Mouse (Mus musculus) MEL (cell line): ENCODE results near the gene Ddn. TPM values are rescaled to one million over a fixed set of nuclear protein-coding genes. Genes with fewer than 3 reads are reported as not detected.

ENCODE experiments used
- DNase-seq: peaks from one replicate; pipeline ENCODE4 v3.0.0; 2011; ENCODE audit warnings: low read depth, low spot score
- H3K27ac ChIP-seq: 2 replicates; pipeline ENCODE4 v1.5.1; 2012; ENCODE audit warnings: low read depth, mild to moderate bottlenecking, control low read depth, low read length, moderate library complexity; ENCODE audit not compliant: control insufficient read depth
- H3K27me3 ChIP-seq, 2 experiments: fragments of 150-350 bp in 1 of 2; sonication (generic) in 1 of 2; 2 replicates each; pipeline ENCODE4 v1.6.1; 2012; ENCODE audit warnings: low read length in 2 of 2, mild to moderate bottlenecking in 2 of 2, improper control_type of control experiment in 1 of 2, moderate library complexity in 1 of 2; ENCODE audit not compliant: insufficient read depth in 2 of 2, control insufficient read depth in 1 of 2
- H3K36me3 ChIP-seq, 2 experiments: 2 replicates each; pipeline ENCODE4 v1.6.1; 2012 to 2014; ENCODE audit warnings: low read length in 2 of 2, improper control_type of control experiment in 1 of 2, inconsistent platforms in 1 of 2, mild to moderate bottlenecking in 1 of 2; ENCODE audit not compliant: insufficient read depth in 2 of 2, control insufficient read depth in 1 of 2
- H3K4me1 ChIP-seq, 2 experiments: fragments of 150-350 bp in 1 of 2; sonication (generic) in 1 of 2; 2 replicates each; pipeline ENCODE4 v1.6.1; 2012; ENCODE audit warnings: low read length in 2 of 2, improper control_type of control experiment in 1 of 2, mild to moderate bottlenecking in 1 of 2; ENCODE audit not compliant: insufficient read depth in 2 of 2, control insufficient read depth in 1 of 2
- H3K4me3 ChIP-seq, 2 experiments: fragments of 150-350 bp in 1 of 2; sonication (generic) in 1 of 2; 2 replicates each; pipeline ENCODE4 v1.5.1; 2012; ENCODE audit warnings: low read depth in 2 of 2, low read length in 2 of 2, mild to moderate bottlenecking in 2 of 2, moderate library complexity in 2 of 2, control low read depth in 1 of 2, improper control_type of control experiment in 1 of 2; ENCODE audit not compliant: control insufficient read depth in 1 of 2, insufficient read depth in 1 of 2
- H3K79me2 ChIP-seq: 2 replicates; pipeline ENCODE4 v1.6.1; 2012; ENCODE audit warnings: mild to moderate bottlenecking, low read length, moderate library complexity; ENCODE audit not compliant: control insufficient read depth, poor library complexity, insufficient read depth
- H3K9ac ChIP-seq: 2 replicates; pipeline ENCODE4 v1.6.1; 2012; ENCODE audit warnings: low read depth, mild to moderate bottlenecking, control low read depth, low read length, moderate library complexity; ENCODE audit not compliant: control insufficient read depth, poor library complexity, severe bottlenecking
- H3K9me3 ChIP-seq: fragments of 150-350 bp; sonication (generic); replicated peaks from 2 replicates; pipeline ENCODE4 v1.6.1; 2012; ENCODE audit warnings: mild to moderate bottlenecking, low read length, improper control_type of control experiment, moderate library complexity; ENCODE audit not compliant: insufficient read depth
- BHLHE40 ChIP-seq: IDR thresholded peaks from 2 replicates; pipeline ENCODE4 v1.6.1; 2012; ENCODE audit warnings: low read depth, mild to moderate bottlenecking, inconsistent platforms, low read length, improper control_type of control experiment, borderline replicate concordance
- CTCF ChIP-seq, 3 experiments: IDR thresholded peaks in 2 of 3; conservative IDR thresholded peaks in 1 of 3; 2 replicates each; pipeline ENCODE4 v1.5.1; 2011 to 2012; ENCODE audit warnings: low read length in 3 of 3, low read depth in 2 of 3, mild to moderate bottlenecking in 2 of 3, improper control_type of control experiment in 1 of 3, inconsistent platforms in 1 of 3, mixed read lengths in 1 of 3, moderate library complexity in 1 of 3; ENCODE audit not compliant: control insufficient read depth in 1 of 3, insufficient read depth in 1 of 3, poor library complexity in 1 of 3, severe bottlenecking in 1 of 3
- EP300 ChIP-seq, 2 experiments: IDR thresholded peaks; 2 replicates each; pipeline ENCODE4 v1.6.1; 2011; ENCODE audit warnings: improper control_type of control experiment in 2 of 2, low read length in 2 of 2, low read depth in 1 of 2, mild to moderate bottlenecking in 1 of 2
- ETS1 ChIP-seq: IDR thresholded peaks from 2 replicates; pipeline ENCODE4 v1.6.1; 2012; ENCODE audit warnings: low read depth, mild to moderate bottlenecking, inconsistent platforms, low read length, improper control_type of control experiment, moderate library complexity
- GATA1 ChIP-seq: IDR thresholded peaks from 2 replicates; pipeline ENCODE4 v1.6.1; 2011; ENCODE audit warnings: low read depth, low read length, improper control_type of control experiment
- HCFC1 ChIP-seq: IDR thresholded peaks from 2 replicates; pipeline ENCODE4 v1.6.1; 2012; ENCODE audit warnings: low read depth, mild to moderate bottlenecking, inconsistent platforms, low read length, improper control_type of control experiment, moderate library complexity
- MAX ChIP-seq: IDR thresholded peaks from 2 replicates; pipeline ENCODE4 v1.6.1; 2011; ENCODE audit warnings: low read length, improper control_type of control experiment
- MAZ ChIP-seq: IDR thresholded peaks from 2 replicates; pipeline ENCODE4 v1.6.1; 2012; ENCODE audit warnings: low read depth, mild to moderate bottlenecking, inconsistent platforms, low read length, improper control_type of control experiment
- MXI1 ChIP-seq: IDR thresholded peaks from 2 replicates; pipeline ENCODE4 v1.6.1; 2011; ENCODE audit warnings: mild to moderate bottlenecking, low read depth, low read length, improper control_type of control experiment
- NELFE ChIP-seq: IDR thresholded peaks from 2 replicates; pipeline ENCODE4 v1.6.1; 2011; ENCODE audit warnings: low read depth, low read length, improper control_type of control experiment
- NRF1 ChIP-seq: IDR thresholded peaks from 2 replicates; pipeline ENCODE4 v1.6.1; 2014; ENCODE audit warnings: low read depth, mild to moderate bottlenecking, inconsistent platforms, low read length, improper control_type of control experiment, moderate library complexity; ENCODE audit not compliant: poor library complexity, insufficient read depth, severe bottlenecking
- POLR2A ChIP-seq, 2 experiments: IDR thresholded peaks; 2 replicates each; pipeline ENCODE4 v1.6.1; 2011 to 2012; ENCODE audit warnings: low read length in 2 of 2, mild to moderate bottlenecking in 2 of 2, control low read depth in 1 of 2, improper control_type of control experiment in 1 of 2, low read depth in 1 of 2, moderate library complexity in 1 of 2; ENCODE audit not compliant: control insufficient read depth in 1 of 2, insufficient read depth in 1 of 2, poor library complexity in 1 of 2
- RAD21 ChIP-seq: IDR thresholded peaks from 2 replicates; pipeline ENCODE4 v1.6.1; 2011; ENCODE audit warnings: mild to moderate bottlenecking, low read depth, low read length, improper control_type of control experiment
- RCOR1 ChIP-seq: IDR thresholded peaks from 2 replicates; pipeline ENCODE4 v1.6.1; 2012; ENCODE audit warnings: low read depth, mild to moderate bottlenecking, inconsistent platforms, low read length, improper control_type of control experiment
- SIN3A ChIP-seq: IDR thresholded peaks from 2 replicates; pipeline ENCODE4 v1.6.1; 2012; ENCODE audit warnings: low read length, improper control_type of control experiment, inconsistent platforms
- SMC3 ChIP-seq: IDR thresholded peaks from 2 replicates; pipeline ENCODE4 v1.6.1; 2011; ENCODE audit warnings: low read depth, low read length, improper control_type of control experiment
- TAL1 ChIP-seq: IDR thresholded peaks from 2 replicates; pipeline ENCODE4 v1.6.1; 2012; ENCODE audit warnings: mild to moderate bottlenecking, inconsistent platforms, low read length, moderate library complexity, mixed read lengths
- UBTF ChIP-seq: IDR thresholded peaks from 2 replicates; pipeline ENCODE4 v1.6.1; 2012; ENCODE audit warnings: low read depth, mild to moderate bottlenecking, inconsistent platforms, low read length, improper control_type of control experiment, moderate library complexity, borderline replicate concordance; ENCODE audit not compliant: insufficient read depth
- USF2 ChIP-seq, 2 experiments: IDR thresholded peaks; 2 replicates each; pipeline ENCODE4 v1.6.1; 2011 to 2012; ENCODE audit warnings: improper control_type of control experiment in 2 of 2, low read length in 2 of 2, borderline replicate concordance in 1 of 2, inconsistent platforms in 1 of 2, low read depth in 1 of 2, mild to moderate bottlenecking in 1 of 2; ENCODE audit not compliant: insufficient read depth in 1 of 2
- ZKSCAN1 ChIP-seq: IDR thresholded peaks from 2 replicates; pipeline ENCODE4 v1.6.1; 2012; ENCODE audit warnings: low read depth, mild to moderate bottlenecking, inconsistent platforms, low read length, improper control_type of control experiment, moderate library complexity
- ZMIZ1 ChIP-seq: IDR thresholded peaks from 2 replicates; pipeline ENCODE4 v1.6.1; 2012; ENCODE audit warnings: low read depth, mild to moderate bottlenecking, inconsistent platforms, low read length, improper control_type of control experiment, moderate library complexity
- polyA plus RNA-seq, 2 experiments: library from polyadenylated mRNA; stranded (reverse) in 1 of 2; unstranded in 1 of 2; fragments of >175 nt in 1 of 2; fragments of >200 nt in 1 of 2; gene quantifications; 2 replicates each; pipeline versions ENCODE4 v1.2.1 to v1.2.4; 2012; ENCODE audit warnings: low replicate concordance in 2 of 2, low read depth in 1 of 2; ENCODE audit not compliant: insufficient read length in 2 of 2, insufficient read depth in 1 of 2, missing spikeins in 1 of 2
- total RNA-seq: library from RNA; depleted of rRNA; stranded (reverse); fragments of 300-350 nt; gene quantifications from 2 replicates; pipeline ENCODE4 v1.2.3, GENCODE M21; 2012; rRNA removed

The Ddn gene
- total and polyA plus RNA-seq, 3 experiments, result 4.0 to 4.2 TPM; not detected in 1

- H3K4me1 ChIP-seq, result peaks cover 3 to 18% of the 10 kb centered on the region in 2 experiments; a peak in 2 of 4 replicates
- peak; percentile 85 for DNase-seq
- peaks cover 29% of the 10 kb centered on the region for H3K79me2 ChIP-seq
- no peaks in the 10 kb centered on the region; a peak in 2 of 4 replicates for H3K27me3 ChIP-seq
- TF ChIP-seq NELFE (no peak), HCFC1 (peak; percentile 35; the same call in 1 of the 2 replicates), MXI1 (peak; percentile 51; the same call in 1 of the 2 replicates), POLR2A (IDR thresholded peaks at IDR 0.05; ENCODE audit: control insufficient read depth in 1 of 2, insufficient read depth in 1 of 2, low read depth in 1 of 2, low read length in 2 of 2, poor library complexity in 1 of 2) (no peak), TAL1 (no peak), UBTF (0 out of 2 replicates have a peak, but pooled peaks have one; percentile 53), SIN3A (peak; percentile 7), CTCF (IDR thresholded peaks at IDR 0.05 in 2 of 3, conservative IDR thresholded peaks at IDR 0.05 in 1 of 3; ENCODE audit: control insufficient read depth in 1 of 3, insufficient read depth in 1 of 3, low read depth in 2 of 3, low read length in 3 of 3, poor library complexity in 1 of 3, severe bottlenecking in 1 of 3) (peak in 2 of 3 experiments; percentile 8 to 25; a peak in 1 of 6 replicates), MAZ (peak; percentile 83; the same call in 1 of the 2 replicates), NRF1 (0 out of 2 replicates have a peak, but pooled peaks have one; percentile 17), ETS1 (no peak)
- H3K27ac ChIP-seq, result peak overlapping the region; percentile 9; the same call in 1 of the 2 replicates
- peak overlapping the region; percentile 95 for H3K9ac ChIP-seq
- no peaks in the 10 kb centered on the region for H3K9me3 ChIP-seq
- H3K4me3 ChIP-seq, result peak overlapping the region; percentile 63 to 94
- H3K36me3 ChIP-seq, result peaks cover 0 to 9% of the 10 kb centered on the region in 2 experiments; a peak in 2 of 4 replicates
Measured at GRCm38 (mm10) chr15:98762201-98762621, 47.1 kb downstream of the Ddn start.

GRCm38 (mm10) chr15:98754125-98754524, 55.2 kb downstream of the Ddn start:
- H3K79me2 ChIP-seq, result peaks cover 13% of the 10 kb centered on the region
- TF ChIP-seq EP300 (IDR thresholded peaks at IDR 0.05; ENCODE audit: low read depth in 1 of 2, low read length in 2 of 2), result no peak
- no peak for TF ChIP-seq GATA1
- no peak for TF ChIP-seq BHLHE40
- TF ChIP-seq ETS1, result peak; percentile 58
- no peak for TF ChIP-seq USF2 (IDR thresholded peaks at IDR 0.05; ENCODE audit: borderline replicate concordance in 1 of 2, insufficient read depth in 1 of 2, low read depth in 1 of 2, low read length in 2 of 2)
- no peak for TF ChIP-seq SMC3
- TF ChIP-seq ZKSCAN1, result no peak
- no peak for TF ChIP-seq ZMIZ1
- TF ChIP-seq RCOR1, result 0 out of 2 replicates have a peak, but pooled peaks have one; percentile 33
- TF ChIP-seq RAD21, result no peak
- TF ChIP-seq NELFE, result no peak
- TF ChIP-seq MAX, result no peak
- TF ChIP-seq, all 39 proteins: peak for 2
- DNase-seq, result no peak
- Histone ChIP-seq H3K9ac (no peak overlapping the region), H3K9me3 (no peaks in the 10 kb centered on the region), H3K27ac (no peak overlapping the region), H3K36me3 (peaks cover 0 to 14% of the 10 kb centered on the region in 2 experiments; a peak in 3 of 4 replicates), H3K4me1 (peaks cover 2 to 17% of the 10 kb centered on the region in 2 experiments), H3K4me3 (no peak overlapping the region), H3K27me3 (no peaks in the 10 kb centered on the region)

Other genes with a start within 250 kb of the Ddn start
- gene Ccnt1, start 238.6 kb downstream of the Ddn start, total RNA-seq, result 40.5 and 44.0 TPM in 2 replicates
- gene Ccnt1, start 238.6 kb downstream of the Ddn start, polyA plus RNA-seq, result 10 to 100 TPM; 19.5 to 63.2 TPM
- 0.50 TPM in 1 of 2 replicates, not detected in the other for gene 4930415O20Rik, start 238.5 kb downstream of the Ddn start, total RNA-seq
- under 1 TPM in 1 of 2 experiments, not detected in 1; 0.31 TPM for gene 4930415O20Rik, start 238.5 kb downstream of the Ddn start, polyA plus RNA-seq
- gene Adcy6, start 199.4 kb downstream of the Ddn start, total RNA-seq, result 58.9 and 76.0 TPM in 2 replicates
- 10 to 100 TPM in 1 of 2 experiments, not detected in 1; 77.3 TPM for gene Adcy6, start 199.4 kb downstream of the Ddn start, polyA plus RNA-seq
- gene Cacnb3, start 178.7 kb downstream of the Ddn start, total RNA-seq, result 1.4 TPM in 2 replicates
- 1 to 10 TPM in 1 of 2 experiments, not detected in 1; 8.5 TPM for gene Cacnb3, start 178.7 kb downstream of the Ddn start, polyA plus RNA-seq
- 193 and 213 TPM in 2 replicates for gene Ddx23, start 146.6 kb downstream of the Ddn start, total RNA-seq
- gene Ddx23, start 146.6 kb downstream of the Ddn start, polyA plus RNA-seq, result 100 to 1,000 TPM; 194 to 252 TPM
- 5.8 and 6.0 TPM in 2 replicates for gene Rnd1, start 132.0 kb downstream of the Ddn start, total RNA-seq
- 1 to 10 TPM in 1 of 2 experiments, not detected in 1; 5.5 TPM for gene Rnd1, start 132.0 kb downstream of the Ddn start, polyA plus RNA-seq
- not detected in 2 replicates for gene Ccdc65, start 101.3 kb downstream of the Ddn start, total RNA-seq
- under 1 TPM in 1 of 2 experiments, not detected in 1; 0.13 TPM for gene Ccdc65, start 101.3 kb downstream of the Ddn start, polyA plus RNA-seq
- gene Fkbp11, start 81.3 kb downstream of the Ddn start, total RNA-seq, result 109 and 160 TPM in 2 replicates
- gene Fkbp11, start 81.3 kb downstream of the Ddn start, polyA plus RNA-seq, result 100 to 1,000 TPM in 1 of 2 experiments, not detected in 1; 118 TPM
- gene Arf3, start 46.3 kb downstream of the Ddn start, total RNA-seq, result 37.4 and 41.1 TPM in 2 replicates
- gene Arf3, start 46.3 kb downstream of the Ddn start, polyA plus RNA-seq, result 100 to 1,000 TPM; 140 to 239 TPM
- gene Wnt10b, start 31.3 kb downstream of the Ddn start, total RNA-seq, result 0.13 and 0.23 TPM in 2 replicates
- gene Wnt10b, start 31.3 kb downstream of the Ddn start, polyA plus RNA-seq, result under 1 TPM in 1 of 2 experiments, not detected in 1; 0.14 TPM
- gene Wnt1, start 19.6 kb downstream of the Ddn start, total RNA-seq, result not detected in 2 replicates
- gene Wnt1, start 19.6 kb downstream of the Ddn start, polyA plus RNA-seq, result not detected
- gene Prkag1, start 22.0 kb upstream of the Ddn start, total RNA-seq, result 122 and 126 TPM in 2 replicates
- gene Prkag1, start 22.0 kb upstream of the Ddn start, polyA plus RNA-seq, result 100 to 1,000 TPM; 141 to 348 TPM
- gene Kmt2d, start 61.7 kb upstream of the Ddn start, total RNA-seq, result 12.5 and 15.4 TPM in 2 replicates
- gene Kmt2d, start 61.7 kb upstream of the Ddn start, polyA plus RNA-seq, result 10 to 100 TPM; 42.0 to 47.7 TPM
- gene Rhebl1, start 85.0 kb upstream of the Ddn start, total RNA-seq, result 9.4 and 10.1 TPM in 2 replicates
- gene Rhebl1, start 85.0 kb upstream of the Ddn start, polyA plus RNA-seq, result 10 to 100 TPM in 1 of 2 experiments, not detected in 1; 16.6 TPM
- gene Dhh, start 89.0 kb upstream of the Ddn start, total RNA-seq, result 0.12 TPM in 1 of 2 replicates, not detected in the other
- gene Dhh, start 89.0 kb upstream of the Ddn start, polyA plus RNA-seq, result not detected
- gene Lmbr1l, start 108.7 kb upstream of the Ddn start, total RNA-seq, result 7.0 and 13.5 TPM in 2 replicates
- gene Lmbr1l, start 108.7 kb upstream of the Ddn start, polyA plus RNA-seq, result 10 to 100 TPM in 1 of 2 experiments, not detected in 1; 17.3 TPM
- 1,577 and 1,672 TPM in 2 replicates for gene Tuba1b, start 125.1 kb upstream of the Ddn start, total RNA-seq
- 1,000 to 10,000 TPM in 1 of 2 experiments, not detected in 1; 1,861 TPM for gene Tuba1b, start 125.1 kb upstream of the Ddn start, polyA plus RNA-seq
- not detected in 2 replicates for gene Gm49450, start 144.1 kb upstream of the Ddn start, total RNA-seq
- not detected for gene Gm49450, start 144.1 kb upstream of the Ddn start, polyA plus RNA-seq
- gene Tuba1a, start 144.2 kb upstream of the Ddn start, total RNA-seq, result 112 and 133 TPM in 2 replicates
- 10 to 100 TPM in 1 of 2 experiments, not detected in 1; 83.6 TPM for gene Tuba1a, start 144.2 kb upstream of the Ddn start, polyA plus RNA-seq
- 163 and 201 TPM in 2 replicates for gene Tuba1c, start 220.4 kb upstream of the Ddn start, total RNA-seq
- gene Tuba1c, start 220.4 kb upstream of the Ddn start, polyA plus RNA-seq, result 100 to 1,000 TPM in 1 of 2 experiments, not detected in 1; 129 TPM
- not detected in 2 replicates for gene Prph, start 245.7 kb upstream of the Ddn start, total RNA-seq
- gene Prph, start 245.7 kb upstream of the Ddn start, polyA plus RNA-seq, result not detected